ENCODE assay signal across 8 mouse cellular contexts in genomic region chr12:102524760-102525159, GRCm38 (mm10). TPM values are rescaled to one million over a fixed set of nuclear protein-coding genes. Genes with fewer than 3 reads are reported as not detected.
A peak's percentile ranks its signal among the peaks of the same experiment; 100 is the strongest.
DNase-seq lines count a peak whose midpoint lies in the region; ATAC-seq and TF ChIP-seq lines count a peak whose summit lies in the region.

No protein-coding gene starts in this region.

- H3K9me3 ChIP-seq in kidney, embryonic 14.5 days (ENCODE audit: control insufficient read depth, low read length), result no peaks in the 10 kb centered on the region

- no peak overlapping the region for H3K9ac ChIP-seq in kidney, embryonic 14.5 days (ENCODE audit: low read depth, low read length)

- H3K4me2 ChIP-seq in kidney, embryonic 14.5 days (replicated peaks; ENCODE audit: low read depth, low read length), result no peak overlapping the region

- H3K27ac ChIP-seq in thymus, adult 2 months (ENCODE audit: control insufficient read depth, insufficient read depth, low read length), result no peak overlapping the region
- H3K27ac ChIP-seq in kidney, embryonic 14.5 days (ENCODE audit: low read depth, low read length), result no peak overlapping the region

- 65% methylated on average over 6 of the region's 6 CpGs for WGBS in thymus, adult 2 months
- 24% methylated on average over 6 of the region's 6 CpGs for WGBS in kidney, embryonic 14.5 days

- no peaks in the 10 kb centered on the region for H3K27me3 ChIP-seq in thymus, adult 2 months (ENCODE audit: control insufficient read depth, insufficient read depth, low read length)
- H3K27me3 ChIP-seq in kidney, embryonic 14.5 days (ENCODE audit: control insufficient read depth, insufficient read depth, low read length), result no peaks in the 10 kb centered on the region

- H3K36me3 ChIP-seq in thymus, adult 2 months (ENCODE audit: control insufficient read depth, insufficient read depth, low read length), result no peaks in the 10 kb centered on the region
- no peaks in the 10 kb centered on the region for H3K36me3 ChIP-seq in kidney, embryonic 14.5 days (ENCODE audit: control insufficient read depth, insufficient read depth, low read length)

- peak; percentile 18 for DNase-seq in gastrocnemius, adult 18-20 months (ENCODE audit: low spot score)
- DNase-seq in gastrocnemius, postnatal 25 days, result no peak
- peak; percentile 21 for DNase-seq in thymus, postnatal 0 days (ENCODE audit: low spot score)
- DNase-seq in thymus, adult 2 months, result no peak
- peak; percentile 70 for DNase-seq in embryo, embryonic 10.5 days (ENCODE audit: low spot score)
- peak; percentile 25 for DNase-seq in naive thymus-derived CD4-positive, alpha-beta T cell, adult 2 months (ENCODE audit: low read depth)
- no peak for DNase-seq in spleen, postnatal 36 days (ENCODE audit: low spot score in 2 of 2)

- no peak for TF ChIP-seq CTCF in thymus, adult 2 months (IDR thresholded peaks at IDR 0.05; ENCODE audit: borderline replicate concordance, control insufficient read depth, extremely low read depth, insufficient read depth, low read length, poor library complexity)

- 0 out of 2 replicates have a peak, but pooled peaks have one; percentile 35 for ATAC-seq in kidney, embryonic 14.5 days (ENCODE audit: low FRiP score, low TSS enrichment)

- no peaks in the 10 kb centered on the region for H3K4me1 ChIP-seq in thymus, adult 2 months (replicated peaks; ENCODE audit: control insufficient read depth, insufficient read depth, low read length)
- peaks cover 4% of the 10 kb centered on the region; the same call in 1 of the 2 replicates for H3K4me1 ChIP-seq in kidney, embryonic 14.5 days (ENCODE audit: control insufficient read depth, insufficient read depth, low read length)

- H3K4me3 ChIP-seq in thymus, adult 2 months (ENCODE audit: control insufficient read depth, insufficient read depth, low read length), result no peak overlapping the region
- no peak overlapping the region for H3K4me3 ChIP-seq in kidney, embryonic 14.5 days (ENCODE audit: low read length)

- TF ChIP-seq POLR2A in thymus, adult 2 months (IDR thresholded peaks at IDR 0.05; ENCODE audit: control insufficient read depth, extremely low read depth, insufficient read depth, low read length, poor library complexity), result no peak

RNA-seq across cellular contexts. Expression of gene Chga, which starts 30.0 kb away (rescaled TPM):
- total RNA-seq in gastrocnemius, adult 18-20 months (2021), result not detected
- not detected for total RNA-seq in gastrocnemius, postnatal 25 days (2021)
- 13.2 and 25.2 TPM in 2 replicates for polyA plus RNA-seq in thymus, postnatal 0 days (2015; fragmentation: Nextera tagmentation; extraction: Ambion mirVana)
- polyA plus RNA-seq in thymus, adult 2 months (2012; rRNA removed), result 7.3 and 12.4 TPM in 2 replicates
- 0.30 and 0.73 TPM in 2 replicates for polyA plus RNA-seq in kidney, embryonic 14.5 days (2014; fragmentation: Nextera tagmentation; extraction: Ambion mirVana)

RNA-seq across cellular contexts. Expression of gene Golga5, which starts 55.8 kb away (rescaled TPM):
- total RNA-seq in gastrocnemius, adult 18-20 months (2021), result 10 to 100 TPM; 29.5 to 31.3 TPM
- 10 to 100 TPM; 21.0 to 22.7 TPM for total RNA-seq in gastrocnemius, postnatal 25 days (2021)
- polyA plus RNA-seq in thymus, postnatal 0 days (2015; fragmentation: Nextera tagmentation; extraction: Ambion mirVana), result 31.7 and 34.5 TPM in 2 replicates
- 13.3 and 14.3 TPM in 2 replicates for polyA plus RNA-seq in thymus, adult 2 months (2012; rRNA removed)
- 23.3 and 39.3 TPM in 2 replicates for polyA plus RNA-seq in kidney, embryonic 14.5 days (2014; fragmentation: Nextera tagmentation; extraction: Ambion mirVana)

Comparison
In these comparisons a context has a peak if more than half of its experiments do, and no peak if none do; other contexts are left out.
1. DNase-seq: peak in gastrocnemius, adult 18-20 months (single experiment), thymus, postnatal 0 days (single experiment), embryo, embryonic 10.5 days (single experiment) and naive thymus-derived CD4-positive, alpha-beta T cell, adult 2 months (single experiment); none in gastrocnemius, postnatal 25 days (single experiment), thymus, adult 2 months (single experiment) and spleen, postnatal 36 days (0 of 2).